Mouse (Mus musculus) erythroblast, adult 5-6 weeks (primary cell): ENCODE data around the gene Tiam1. TPM values are rescaled to one million over a fixed set of nuclear protein-coding genes. Genes with fewer than 3 reads are reported as not detected.

ENCODE experiments used
- ATAC-seq: replicated peaks from 2 replicates; pipeline ENCODE4 v1.8.0; 2016; ENCODE audit warnings: moderate number of reproducible peaks, mild to moderate bottlenecking, moderate TSS enrichment, inconsistent platforms; ENCODE audit not compliant: poor library complexity, low FRiP score, severe bottlenecking
- total RNA-seq, 2 experiments: library from RNA; stranded (forward) in 1 of 2; stranded (reverse) in 1 of 2; fragments of 150-400 nt in 1 of 2; fragments of 200-764, 138-1000 nt in 1 of 2; gene quantifications; 2 replicates each; pipeline versions ENCODE4 v1.2.3 to v1.2.4; 2015 to 2017; ENCODE audit warnings: low replicate concordance in 2 of 2

The Tiam1 gene
- total RNA-seq, 2 experiments from 2014 or later: 15.7 to 29.0 TPM

GRCm38 (mm10) chr16:89897547-89898298, 245.8 kb downstream of the Tiam1 start:
- no peak for ATAC-seq

DNA sequence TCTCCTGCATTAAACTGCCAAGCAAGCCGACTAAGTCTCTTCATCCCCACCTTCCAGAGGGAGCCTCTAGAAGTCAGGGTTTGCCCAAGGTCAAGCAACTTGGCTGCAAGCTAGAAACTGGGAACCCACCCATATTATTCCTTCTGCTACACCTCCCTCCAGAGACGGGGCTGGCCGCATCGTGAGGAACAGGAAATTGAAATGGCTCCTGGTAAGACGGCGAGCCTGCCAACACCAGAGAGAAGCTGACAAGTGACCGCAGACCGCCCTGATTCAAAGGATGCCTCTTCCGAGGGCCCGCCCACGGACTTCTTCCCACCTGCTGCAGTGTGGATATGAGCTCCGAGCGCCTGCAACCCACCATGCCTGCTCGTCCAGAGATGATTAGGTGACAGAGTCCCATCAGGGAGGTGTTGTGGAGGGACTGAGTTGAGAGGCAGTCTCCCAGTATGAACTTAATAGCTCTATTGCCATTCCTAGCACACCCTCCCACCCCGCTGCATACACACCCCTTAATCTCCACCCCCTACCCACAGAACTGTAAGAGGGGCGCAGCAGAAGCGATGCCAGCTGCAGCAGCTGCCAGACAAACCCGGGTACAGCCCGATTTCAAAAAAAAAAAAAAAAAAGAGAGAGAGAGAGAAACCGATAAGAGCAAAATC, 246.6 kb downstream of the Tiam1 start:
- ATAC-seq: no peak

DNA sequence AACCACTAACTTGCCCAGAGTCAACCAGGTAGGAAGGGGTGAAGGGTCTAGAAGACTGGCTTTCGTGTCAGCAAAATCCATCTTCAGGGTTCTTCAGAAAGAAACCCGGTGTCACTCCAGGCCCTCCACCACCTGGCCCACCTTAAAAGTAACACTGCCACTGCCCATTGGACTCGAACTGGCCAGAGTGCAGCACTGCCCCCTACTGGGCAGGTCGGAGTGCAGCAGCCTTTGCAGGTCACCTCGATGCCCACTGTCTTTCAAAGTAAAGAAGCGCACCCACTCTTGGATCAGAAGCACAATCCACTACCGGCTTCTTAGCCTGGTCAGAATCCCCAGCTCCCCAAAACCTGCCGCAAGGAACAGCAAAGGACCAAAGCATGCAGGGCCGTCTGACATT, 247.2 kb downstream of the Tiam1 start:
- no peak for ATAC-seq

DNA sequence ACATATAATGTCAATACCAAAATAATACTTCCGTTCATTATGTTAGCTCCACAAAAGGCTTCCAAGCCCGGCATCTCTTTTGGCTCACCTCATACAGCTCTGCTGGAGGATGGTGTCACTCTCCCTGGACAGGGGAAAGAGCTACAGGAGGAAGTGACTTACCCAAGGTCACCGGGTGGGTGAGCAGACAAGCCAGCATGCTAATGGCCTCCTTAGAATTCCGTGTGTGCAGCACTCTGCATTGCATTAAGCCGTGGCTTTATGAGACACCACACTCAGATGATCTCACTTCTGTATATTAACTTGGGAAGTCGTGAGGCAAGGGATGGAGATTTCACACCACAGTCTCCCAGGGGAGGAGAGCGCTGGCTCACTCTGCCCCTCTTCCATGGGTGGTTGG, 248.3 kb downstream of the Tiam1 start:
- no peak for ATAC-seq

DNA sequence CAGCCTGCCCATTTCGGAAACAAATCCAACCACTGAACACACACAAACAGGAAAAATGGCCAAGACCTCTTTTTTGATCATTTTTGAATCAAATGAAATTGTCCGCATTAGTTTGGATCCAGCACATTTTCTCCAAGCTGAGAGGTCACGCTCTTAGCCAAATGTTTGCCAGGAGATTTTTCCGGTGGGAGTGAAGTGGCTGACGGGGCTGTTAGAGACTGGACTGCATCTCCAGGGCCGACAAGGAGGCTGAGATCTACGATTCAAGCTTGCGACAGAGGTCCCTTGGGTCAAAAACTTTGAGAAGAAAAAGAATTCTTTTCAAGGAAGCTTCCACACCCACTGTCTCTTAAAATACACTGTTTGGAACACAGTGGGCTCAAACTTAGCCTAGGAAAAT, 248.8 kb downstream of the Tiam1 start:
- ATAC-seq: no peak

GRCm38 (mm10) chr16:89890515-89891189, 252.9 kb downstream of the Tiam1 start:
- no peak for ATAC-seq

DNA sequence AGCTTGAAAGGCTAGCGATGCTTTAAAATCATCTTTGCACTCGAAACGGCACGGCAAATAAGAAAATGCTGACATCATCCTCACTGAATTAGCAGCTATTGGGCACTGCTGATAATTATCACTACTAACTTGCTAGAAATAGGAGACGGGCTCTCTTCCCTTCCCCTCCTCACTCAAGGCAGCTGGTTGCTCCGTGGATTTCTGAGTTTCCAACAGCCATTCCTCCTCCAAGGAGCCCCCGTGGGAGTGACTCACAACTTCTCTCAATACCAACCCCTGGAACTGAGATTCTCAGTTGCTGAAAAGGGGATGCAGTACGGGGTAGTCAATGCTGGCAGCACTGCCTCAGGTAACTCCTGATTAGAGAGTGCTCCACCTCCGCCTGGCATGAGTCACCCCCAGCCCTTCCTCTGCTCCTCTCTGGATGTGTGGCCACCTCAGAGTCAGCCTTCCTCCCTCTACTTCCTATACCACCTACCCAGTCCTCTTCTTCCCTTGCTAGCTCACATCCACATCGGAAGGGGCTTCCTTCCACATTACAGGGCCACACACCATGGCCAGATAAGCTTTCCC, 253.6 kb downstream of the Tiam1 start:
- no peak for ATAC-seq

GRCm38 (mm10) chr16:89886561-89886960, 257.0 kb downstream of the Tiam1 start:
- ATAC-seq: no peak

GRCm38 (mm10) chr16:89885661-89886060, 257.9 kb downstream of the Tiam1 start:
- ATAC-seq: no peak

DNA sequence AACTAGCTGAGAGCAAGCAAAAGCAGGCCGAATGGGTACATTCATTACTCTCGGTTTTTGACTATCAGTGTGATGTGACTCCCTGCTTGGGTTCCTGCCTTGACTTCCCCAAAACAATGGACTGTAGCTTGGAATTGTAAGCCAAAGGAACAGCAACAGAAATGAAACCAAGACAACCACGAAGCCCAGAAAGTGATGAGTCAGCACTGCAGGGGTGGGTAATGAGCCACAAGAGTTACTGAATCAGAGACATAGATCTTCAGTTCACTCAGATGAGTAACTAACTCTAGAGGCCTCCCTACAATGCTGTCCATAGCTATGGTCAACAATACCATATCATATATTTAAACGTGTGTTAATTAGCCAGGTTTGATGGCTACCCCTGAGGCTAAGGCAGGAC, 259.7 kb downstream of the Tiam1 start:
- ATAC-seq: no peak

GRCm38 (mm10) chr16:89882477-89883234, 260.9 kb downstream of the Tiam1 start:
- ATAC-seq: no peak

- ATAC-seq: no peak
These were observed 266.4 kb downstream of the Tiam1 start for GRCm38 (mm10) chr16:89877206-89877605.

GRCm38 (mm10) chr16:89876079-89876478, 267.5 kb downstream of the Tiam1 start:
- no peak for ATAC-seq

GRCm38 (mm10) chr16:89874012-89874704, 269.4 kb downstream of the Tiam1 start:
- ATAC-seq: no peak

DNA sequence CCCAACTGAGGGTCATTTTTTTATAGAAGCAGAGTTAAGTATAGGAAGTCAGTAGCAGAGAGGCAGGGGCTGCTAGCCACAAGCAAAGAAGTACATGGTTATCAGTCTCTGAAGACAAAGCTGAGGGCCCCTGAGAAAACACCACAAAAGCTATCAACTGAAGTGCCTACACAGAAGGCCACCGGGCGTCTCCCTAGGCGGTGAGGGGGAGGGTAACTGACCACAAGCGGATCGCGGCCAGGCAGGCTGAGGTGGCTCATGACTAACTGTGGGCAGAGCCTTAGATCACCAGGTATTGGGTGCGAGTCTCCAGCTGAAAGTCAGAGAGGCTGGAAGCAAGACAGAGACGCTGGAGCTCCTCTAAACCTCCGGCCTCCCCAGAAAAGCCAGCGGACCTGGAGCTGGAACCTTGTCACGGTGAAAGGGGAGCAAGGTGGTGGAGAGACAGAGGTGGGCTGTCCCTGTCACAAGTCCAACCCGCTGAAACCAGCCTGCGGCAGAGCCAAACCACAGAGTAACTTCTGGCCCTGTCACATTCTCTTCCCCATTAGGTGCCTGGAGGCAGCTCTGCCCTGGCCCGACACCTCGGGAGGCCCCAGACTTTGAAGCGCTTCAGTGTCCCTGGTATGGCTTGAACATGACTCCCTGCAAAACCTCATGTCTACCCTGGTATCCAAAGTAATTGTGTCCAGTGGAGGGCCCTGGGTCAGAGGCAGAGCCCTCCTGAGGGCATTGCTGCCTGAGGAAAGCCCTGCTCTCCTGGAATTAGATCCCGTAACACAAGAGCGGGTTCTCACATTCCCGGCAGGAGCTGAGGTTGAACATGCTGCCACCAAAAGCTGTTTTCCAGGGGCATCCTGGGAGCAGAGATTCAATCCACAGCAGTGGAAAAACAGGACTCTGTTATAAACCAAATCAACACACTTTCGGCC, 271.3 kb downstream of the Tiam1 start:
- no peak for ATAC-seq

- ATAC-seq: no peak
These were observed 272.2 kb downstream of the Tiam1 start for GRCm38 (mm10) chr16:89871382-89871781.

DNA sequence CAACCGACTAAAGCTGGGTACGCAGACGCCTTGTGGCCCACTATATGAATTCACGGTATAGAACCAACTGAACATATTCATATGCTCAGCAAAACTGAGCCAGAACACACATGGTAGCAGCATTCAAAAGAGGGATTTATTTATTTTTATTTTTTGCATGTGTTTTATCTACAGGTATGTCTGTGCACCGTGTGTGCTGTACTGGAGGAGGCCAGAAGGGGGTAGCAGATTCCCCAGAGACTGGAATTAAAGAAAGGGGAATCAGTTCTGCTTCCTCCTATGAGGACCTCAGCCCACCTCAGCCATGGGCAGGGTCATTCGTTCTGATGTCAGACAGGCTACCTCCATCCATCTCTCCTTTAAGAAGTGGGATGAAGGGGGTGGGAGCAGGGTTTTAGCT, 273.5 kb downstream of the Tiam1 start:
- ATAC-seq: no peak

DNA sequence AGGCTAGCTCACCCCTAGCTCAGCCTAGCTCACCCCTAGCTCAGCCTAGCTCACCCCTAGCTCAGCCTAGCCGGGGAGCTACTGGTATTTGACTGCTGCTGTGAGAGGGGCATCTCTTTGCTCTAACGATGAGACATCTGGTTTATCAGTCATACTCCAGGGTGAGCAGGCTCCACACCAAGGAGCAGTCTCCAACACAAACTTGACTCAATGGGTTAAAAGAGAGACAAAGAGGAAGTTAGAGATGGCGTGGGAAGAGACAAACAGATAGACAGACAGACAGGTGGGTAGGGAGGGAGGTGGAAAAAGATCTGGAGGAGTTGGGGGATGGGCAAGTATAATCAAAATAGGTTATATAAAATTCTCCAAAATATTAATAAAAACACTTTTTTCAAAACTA, 275.1 kb downstream of the Tiam1 start:
- no peak for ATAC-seq
